Mouse (Mus musculus) forebrain, embryonic 14.5 days (tissue): Measurements from ENCODE around the gene Elovl1. TPM values are rescaled to one million over a fixed set of nuclear protein-coding genes. Genes with fewer than 3 reads are reported as not detected.

Source experiments
- ATAC-seq: fragments of 200-750 bp; cut with Nextera tagmentation; 2 replicates; pipeline ENCODE4 v1.8.0; 2017; ENCODE audit warnings: mild to moderate bottlenecking, moderate library complexity
- DNase-seq: peaks from one replicate; pipeline ENCODE4 v3.0.0-alpha.2; 2015; ENCODE audit warnings: low spot score
- H3K27ac ChIP-seq: fragments of 300-500 bp; sonication (generic); 2 replicates; pipeline ENCODE4 v1.5.1; 2014; ENCODE audit warnings: low read depth, mild to moderate bottlenecking, control low read depth, low read length, moderate library complexity
- H3K27me3 ChIP-seq: fragments of 300-500 bp; sonication (generic); replicated peaks from 2 replicates; pipeline ENCODE4 v1.6.1; 2014; ENCODE audit warnings: low read length, control low read depth, mixed read lengths; ENCODE audit not compliant: control insufficient read depth, insufficient read depth
- H3K36me3 ChIP-seq: fragments of 300-500 bp; sonication (generic); 2 replicates; pipeline ENCODE4 v1.6.1; 2014; ENCODE audit warnings: low read length, control low read depth; ENCODE audit not compliant: control insufficient read depth, insufficient read depth
- H3K4me1 ChIP-seq: fragments of 300-500 bp; sonication (generic); 2 replicates; pipeline ENCODE4 v1.6.1; 2014; ENCODE audit warnings: antibody characterized with exemption, low read length, control low read depth; ENCODE audit not compliant: control insufficient read depth, insufficient read depth
- H3K4me2 ChIP-seq: fragments of 300-500 bp; sonication (generic); 2 replicates; pipeline ENCODE4 v1.6.1; 2014; ENCODE audit warnings: mild to moderate bottlenecking, control low read depth, low read length
- H3K4me3 ChIP-seq: fragments of 300-500 bp; sonication (generic); 2 replicates; pipeline ENCODE4 v1.5.1; 2014; ENCODE audit warnings: low read depth, low read length, control low read depth
- H3K9ac ChIP-seq: fragments of 300-500 bp; sonication (generic); 2 replicates; pipeline ENCODE4 v1.6.1; 2014; ENCODE audit warnings: mild to moderate bottlenecking, low read length, control low read depth, moderate library complexity
- H3K9me3 ChIP-seq: fragments of 300-500 bp; sonication (generic); replicated peaks from 2 replicates; pipeline ENCODE4 v1.6.1; 2016; ENCODE audit warnings: low read length, control low read depth, mixed read lengths; ENCODE audit not compliant: control insufficient read depth
- WGBS: fragments of 180-500 bp; shearing (Covaris S2); extraction: QIAGEN DNeasy Blood & Tissue Kit; methylation state at CpG from one replicate; pipeline ENCODE4 v1.1.7; 2014; 5-methylcytosine and 5-hydroxymethylcytosine counted together
- polyA plus RNA-seq: library from polyadenylated mRNA; unstranded; fragments of >200 nt; fragmentation: Nextera tagmentation; extraction: Ambion mirVana; gene quantifications from 2 replicates; pipeline ENCODE4 v1.2.1, GENCODE M21; 2014

The Elovl1 gene
- polyA plus RNA-seq, 1 experiment from 2014 or later: 28.9 TPM

DNA sequence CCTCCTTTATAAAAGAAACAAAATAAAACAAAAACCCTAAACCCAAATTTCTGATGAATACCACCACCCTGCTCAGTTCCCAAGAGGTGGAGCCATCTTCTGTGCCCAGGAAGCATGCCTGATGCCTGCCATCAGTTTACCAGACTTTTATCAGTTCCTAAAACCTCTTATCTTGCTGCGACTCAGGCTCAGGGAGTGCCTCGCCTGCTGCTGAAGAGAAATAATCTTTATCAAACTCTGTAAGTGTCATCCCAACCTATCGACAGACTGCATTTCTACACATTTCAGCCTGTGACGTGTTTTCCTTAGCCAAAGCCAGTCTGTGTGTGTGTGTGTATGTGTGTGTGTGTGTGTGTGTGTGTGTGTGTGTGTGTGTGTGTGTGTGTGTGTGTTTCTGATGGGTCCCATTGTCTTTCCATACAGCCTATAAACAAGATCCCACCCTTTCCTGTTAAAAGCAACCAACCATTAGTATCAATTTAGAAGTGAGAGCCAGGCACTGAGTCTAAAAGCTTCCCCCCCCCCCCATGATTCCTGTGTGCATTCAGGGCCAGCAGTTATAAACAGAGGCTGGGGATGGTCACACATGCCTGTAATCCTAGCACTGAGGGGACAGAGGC is 3.2 kb upstream of the Elovl1 start:
- Histone ChIP-seq H3K4me3 (no peak overlapping the region), H3K9me3 (no peaks in the 10 kb centered on the region), H3K27me3 (no peaks in the 10 kb centered on the region), H3K9ac (no peak overlapping the region), H3K4me2 (no peak overlapping the region), H3K27ac (no peak overlapping the region), H3K36me3 (peaks cover 32% of the 10 kb centered on the region), H3K4me1 (peaks cover 8% of the 10 kb centered on the region)
- ATAC-seq (no peak), DNase-seq (no peak)
- 87% methylated on average over 4 of the region's 4 CpGs for WGBS

- 93% methylated on average over 1 of the region's 1 CpGs for WGBS
- H3K4me3 ChIP-seq: no peak overlapping the region
- DNase-seq (no peak), ATAC-seq (no peak)
- no peak overlapping the region for H3K4me2 ChIP-seq
- H3K27me3 ChIP-seq: no peaks in the 10 kb centered on the region
- peaks cover 8% of the 10 kb centered on the region for H3K4me1 ChIP-seq
- H3K27ac ChIP-seq: no peak overlapping the region
- H3K36me3 ChIP-seq: peaks cover 25% of the 10 kb centered on the region
- H3K9ac ChIP-seq: no peak overlapping the region
- H3K9me3 ChIP-seq: no peaks in the 10 kb centered on the region
Measured at GRCm38 (mm10) chr4:118425374-118425773, 2.5 kb upstream of the Elovl1 start.

GRCm38 (mm10) chr4:118427415-118427767 is 502 bp upstream of the Elovl1 start:
- Histone ChIP-seq H3K9me3 (no peaks in the 10 kb centered on the region), H3K27ac (peak overlapping the region; percentile 15; the same call in 1 of the 2 replicates), H3K27me3 (no peaks in the 10 kb centered on the region), H3K4me2 (peak overlapping the region; percentile 69), H3K36me3 (peaks cover 25% of the 10 kb centered on the region), H3K4me1 (peaks cover 8% of the 10 kb centered on the region), H3K9ac (peak overlapping the region; percentile 73), H3K4me3 (peak overlapping the region; percentile 40)
- ATAC-seq (no peak), DNase-seq (peak; percentile 16)
- under 1% methylated on average over 5 of the region's 5 CpGs for WGBS

GRCm38 (mm10) chr4:118428531-118429214 is 780 bp downstream of the Elovl1 start:
- Histone ChIP-seq H3K4me2 (peak overlapping the region; percentile 69), H3K9ac (peak overlapping the region; percentile 73), H3K4me1 (peaks cover 8% of the 10 kb centered on the region), H3K36me3 (peaks cover 31% of the 10 kb centered on the region), H3K27ac (no peak overlapping the region), H3K9me3 (no peaks in the 10 kb centered on the region), H3K4me3 (peak overlapping the region; percentile 40), H3K27me3 (no peaks in the 10 kb centered on the region)
- ATAC-seq (peak; percentile 13; the same call in 1 of the 2 replicates), DNase-seq (no peak)
- WGBS: 58% methylated on average over 15 of the region's 15 CpGs

- H3K36me3 ChIP-seq: peaks cover 31% of the 10 kb centered on the region
- H3K27ac ChIP-seq: no peak overlapping the region
- no peak overlapping the region for H3K4me3 ChIP-seq
- ATAC-seq (no peak), DNase-seq (no peak)
- H3K27me3 ChIP-seq: no peaks in the 10 kb centered on the region
- no peaks in the 10 kb centered on the region for H3K9me3 ChIP-seq
- no peak overlapping the region for H3K9ac ChIP-seq
- H3K4me1 ChIP-seq: peaks cover 9% of the 10 kb centered on the region
- WGBS: 68% methylated on average over 7 of the region's 7 CpGs
- no peak overlapping the region for H3K4me2 ChIP-seq
Measured at GRCm38 (mm10) chr4:118429215-118429895, 1.5 kb downstream of the Elovl1 start.

DNA sequence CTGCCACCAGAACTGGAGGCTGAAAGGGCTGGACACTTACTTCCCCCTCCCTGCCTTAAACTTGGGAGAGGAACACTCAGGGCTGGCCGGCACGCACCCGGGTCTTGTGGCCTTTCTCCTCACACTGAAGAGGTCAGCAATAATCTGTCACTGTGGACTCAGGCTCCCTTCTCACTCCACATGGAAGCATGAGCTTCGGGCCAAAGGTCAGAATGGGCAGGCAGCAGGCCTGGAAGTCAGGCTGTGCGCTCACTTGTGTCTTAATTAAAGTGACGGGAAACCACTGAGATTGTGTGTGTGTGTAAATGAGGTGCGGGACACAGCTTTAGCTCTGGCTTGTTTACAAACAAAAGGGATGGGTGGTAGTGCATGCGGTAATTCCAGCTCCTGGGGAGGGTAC is 4.4 kb downstream of the Elovl1 start:
- no peak overlapping the region for H3K27ac ChIP-seq
- peaks cover 24% of the 10 kb centered on the region for H3K4me1 ChIP-seq
- DNase-seq (no peak), ATAC-seq (no peak)
- peaks cover 31% of the 10 kb centered on the region for H3K36me3 ChIP-seq
- no peak overlapping the region for H3K9ac ChIP-seq
- 79% methylated on average over 8 of the region's 8 CpGs for WGBS
- H3K27me3 ChIP-seq: no peaks in the 10 kb centered on the region
- H3K4me3 ChIP-seq: no peak overlapping the region
- no peak overlapping the region for H3K4me2 ChIP-seq
- H3K9me3 ChIP-seq: no peaks in the 10 kb centered on the region

DNA sequence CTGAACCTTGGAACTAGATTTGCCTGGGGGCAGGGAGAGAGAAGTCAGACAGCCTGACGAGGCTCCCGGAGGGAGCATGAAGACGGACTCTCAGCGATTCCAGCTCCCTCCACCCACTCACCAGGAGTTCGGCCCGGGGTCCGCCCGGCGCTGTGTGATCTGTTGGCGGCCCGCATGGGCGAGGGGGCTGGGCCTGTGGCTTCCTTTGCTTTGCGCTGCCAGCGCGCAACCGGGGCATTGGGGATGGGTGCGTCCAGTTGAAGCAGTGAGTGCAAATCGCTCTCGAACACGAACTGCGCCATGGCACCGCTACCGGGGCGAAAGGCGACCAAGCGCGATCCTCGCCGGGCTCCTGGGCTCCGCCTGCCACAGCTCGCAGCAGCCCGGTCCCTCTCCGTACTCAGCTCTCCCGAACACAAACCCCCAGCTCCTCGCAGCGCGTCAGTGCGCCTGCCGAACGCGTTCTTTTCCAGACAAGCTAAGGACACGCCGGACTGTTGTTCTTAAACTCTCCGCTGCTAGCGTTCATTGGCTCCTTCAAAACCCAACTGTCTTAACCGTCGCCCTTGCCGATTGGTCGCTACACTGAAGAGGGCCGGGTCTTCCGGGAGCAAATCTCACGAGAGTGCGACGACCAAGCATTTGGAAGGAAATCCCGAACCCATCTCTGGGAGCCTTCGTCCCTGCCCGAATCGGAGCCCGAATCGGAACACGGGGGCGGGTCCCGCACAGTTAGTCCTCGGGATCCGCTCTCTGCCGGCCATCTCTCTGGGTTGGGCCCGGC is 9.1 kb downstream of the Elovl1 start, which contains the start of gene Cdc20:
Gene Cdc20, minus strand, starts transcription at position 533 of the 784 bp plus-strand sequence.
- H3K9ac ChIP-seq: peak within 1 kb of the TSS; percentile 74
- peak; percentile 98 for DNase-seq
- WGBS: under 1% methylated on average over 67 of the region's 67 CpGs
- peaks cover 20% of the 10 kb centered on the region for H3K4me1 ChIP-seq
- H3K36me3 ChIP-seq: peaks cover 17% of the 10 kb centered on the region
- H3K4me2 ChIP-seq: peak within 1 kb of the TSS; percentile 93
- H3K4me3 ChIP-seq: peak within 1 kb of the TSS; percentile 62
- H3K27ac ChIP-seq: peak within 1 kb of the TSS; percentile 70
- no peaks in the 10 kb centered on the region for H3K27me3 ChIP-seq
- ATAC-seq: peak; percentile 98
- no peaks in the 10 kb centered on the region for H3K9me3 ChIP-seq

- peak overlapping the region; percentile 70 for H3K27ac ChIP-seq
- WGBS: 8% methylated on average over 12 of the region's 12 CpGs
- peak overlapping the region; percentile 60 for H3K9ac ChIP-seq
- DNase-seq (peak; percentile 42), ATAC-seq (0 out of 2 replicates have a peak, but pooled peaks have one; percentile 13)
- H3K9me3 ChIP-seq: no peaks in the 10 kb centered on the region
- H3K4me1 ChIP-seq: peaks cover 20% of the 10 kb centered on the region
- H3K4me3 ChIP-seq: peak overlapping the region; percentile 62
- no peaks in the 10 kb centered on the region for H3K27me3 ChIP-seq
- peaks cover 9% of the 10 kb centered on the region for H3K36me3 ChIP-seq
- peak overlapping the region; percentile 93 for H3K4me2 ChIP-seq
Measured at GRCm38 (mm10) chr4:118437829-118438253, 9.9 kb downstream of the Elovl1 start.
